Mouse (Mus musculus) liver, embryonic 11.5 days (tissue): ENCODE measurements around the gene Mical3. TPM values are rescaled to one million over a fixed set of nuclear protein-coding genes. Genes with fewer than 3 reads are reported as not detected.

Experiments
- ATAC-seq: fragments of 200-750 bp; cut with Nextera tagmentation; replicated peaks from 2 replicates; pipeline ENCODE4 v1.8.0; 2017; ENCODE audit warnings: moderate number of reproducible peaks, mild to moderate bottlenecking, moderate TSS enrichment, moderate library complexity; ENCODE audit not compliant: low FRiP score
- DNase-seq: peaks from one replicate; pipeline ENCODE4 v3.0.0-alpha.2; 2017; ENCODE audit warnings: low spot score
- H3K27ac ChIP-seq: fragments of 300-500 bp; sonication (generic); 2 replicates; pipeline ENCODE4 v1.5.1; 2014; ENCODE audit warnings: mild to moderate bottlenecking, low read depth, low read length, control low read depth
- H3K27me3 ChIP-seq: fragments of 300-500 bp; sonication (generic); replicated peaks from 2 replicates; pipeline ENCODE4 v1.6.1; 2014; ENCODE audit warnings: low read length, mixed read lengths; ENCODE audit not compliant: control insufficient read depth, insufficient read depth
- H3K36me3 ChIP-seq: fragments of 300-500 bp; sonication (generic); 2 replicates; pipeline ENCODE4 v1.6.1; 2014; ENCODE audit warnings: mild to moderate bottlenecking, low read length, moderate library complexity, mixed read lengths; ENCODE audit not compliant: control insufficient read depth, insufficient read depth
- H3K4me1 ChIP-seq: fragments of 300-500 bp; sonication (generic); replicated peaks from 2 replicates; pipeline ENCODE4 v1.6.1; 2014; ENCODE audit warnings: low read length, mixed read lengths; ENCODE audit not compliant: control insufficient read depth, insufficient read depth
- H3K4me2 ChIP-seq: fragments of 300-500 bp; sonication (generic); 2 replicates; pipeline ENCODE4 v1.6.1; 2014; ENCODE audit warnings: mild to moderate bottlenecking, control low read depth, moderate library complexity
- H3K4me3 ChIP-seq: fragments of 300-500 bp; sonication (generic); 2 replicates; pipeline ENCODE4 v1.5.1; 2014; ENCODE audit warnings: low read depth, low read length, control low read depth
- H3K9ac ChIP-seq: fragments of 300-500 bp; sonication (generic); 2 replicates; pipeline ENCODE4 v1.6.1; 2014; ENCODE audit warnings: low read depth, low read length, control low read depth
- H3K9me3 ChIP-seq: fragments of 300-500 bp; sonication (generic); 2 replicates; pipeline ENCODE4 v1.6.1; 2016; ENCODE audit warnings: low read length, inconsistent platforms, mixed read lengths; ENCODE audit not compliant: control insufficient read depth
- WGBS: fragments of 180-500 bp; shearing (Covaris S2); extraction: QIAGEN DNeasy Blood & Tissue Kit; methylation state at CpG from one replicate; pipeline ENCODE4 v1.1.7; 2014; 5-methylcytosine and 5-hydroxymethylcytosine counted together
- polyA plus RNA-seq: library from polyadenylated mRNA; unstranded; fragments of >200 nt; fragmentation: Nextera tagmentation; extraction: Ambion mirVana; gene quantifications from 2 replicates; pipeline ENCODE4 v1.2.1, GENCODE M21; 2014

Gene Mical3
- polyA plus RNA-seq, 1 experiment from 2014 or later = 20.2 TPM

GRCm38 (mm10) chr6:120905111-120905510, 225.7 kb downstream of the Mical3 start:
- no peak overlapping the region for H3K9ac ChIP-seq
- no peaks in the 10 kb centered on the region for H3K36me3 ChIP-seq
- ATAC-seq (no peak), DNase-seq (no peak)
- H3K4me1 ChIP-seq = peaks cover 4% of the 10 kb centered on the region
- H3K9me3 ChIP-seq = no peaks in the 10 kb centered on the region
- no peak overlapping the region for H3K4me2 ChIP-seq
- H3K4me3 ChIP-seq = no peak overlapping the region
- no peaks in the 10 kb centered on the region for H3K27me3 ChIP-seq
- 85% methylated on average over 5 of the region's 5 CpGs for WGBS
- no peak overlapping the region for H3K27ac ChIP-seq

GRCm38 (mm10) chr6:120903961-120904360, 226.8 kb downstream of the Mical3 start:
- Histone ChIP-seq H3K9ac (no peak overlapping the region), H3K4me3 (no peak overlapping the region), H3K27me3 (no peaks in the 10 kb centered on the region), H3K9me3 (no peaks in the 10 kb centered on the region), H3K4me1 (peaks cover 4% of the 10 kb centered on the region), H3K36me3 (no peaks in the 10 kb centered on the region), H3K27ac (no peak overlapping the region), H3K4me2 (no peak overlapping the region)
- ATAC-seq = no peak
- 79% methylated on average over 11 of the region's 11 CpGs for WGBS
- no peak for DNase-seq

- ATAC-seq = peak; percentile 54
- no peak overlapping the region for H3K27ac ChIP-seq
Observed at GRCm38 (mm10) chr6:120903450-120903912, 227.3 kb downstream of the Mical3 start.

GRCm38 (mm10) chr6:120901776-120902645, 228.8 kb downstream of the Mical3 start:
- H3K27ac ChIP-seq = no peak overlapping the region
- DNase-seq (no peak), ATAC-seq (no peak)
- peaks cover 5% of the 10 kb centered on the region; the same call in 1 of the 2 replicates for H3K36me3 ChIP-seq
- 79% methylated on average over 14 of the region's 14 CpGs for WGBS
- no peaks in the 10 kb centered on the region for H3K9me3 ChIP-seq
- no peak overlapping the region for H3K9ac ChIP-seq
- H3K27me3 ChIP-seq = no peaks in the 10 kb centered on the region
- H3K4me3 ChIP-seq = no peak overlapping the region
- H3K4me1 ChIP-seq = peaks cover 4% of the 10 kb centered on the region
- no peak overlapping the region for H3K4me2 ChIP-seq

More at GRCm38 (mm10) chr6:120903450-120903912, 227.3 kb downstream of the Mical3 start:
- H3K4me3 ChIP-seq = no peak overlapping the region
- 41% methylated on average over 5 of the region's 5 CpGs for WGBS
- no peak for DNase-seq
- no peaks in the 10 kb centered on the region for H3K27me3 ChIP-seq
- H3K4me1 ChIP-seq = peaks cover 4% of the 10 kb centered on the region
- H3K9me3 ChIP-seq = no peaks in the 10 kb centered on the region
- H3K9ac ChIP-seq = no peak overlapping the region
- no peak overlapping the region for H3K4me2 ChIP-seq
- no peaks in the 10 kb centered on the region for H3K36me3 ChIP-seq

DNA sequence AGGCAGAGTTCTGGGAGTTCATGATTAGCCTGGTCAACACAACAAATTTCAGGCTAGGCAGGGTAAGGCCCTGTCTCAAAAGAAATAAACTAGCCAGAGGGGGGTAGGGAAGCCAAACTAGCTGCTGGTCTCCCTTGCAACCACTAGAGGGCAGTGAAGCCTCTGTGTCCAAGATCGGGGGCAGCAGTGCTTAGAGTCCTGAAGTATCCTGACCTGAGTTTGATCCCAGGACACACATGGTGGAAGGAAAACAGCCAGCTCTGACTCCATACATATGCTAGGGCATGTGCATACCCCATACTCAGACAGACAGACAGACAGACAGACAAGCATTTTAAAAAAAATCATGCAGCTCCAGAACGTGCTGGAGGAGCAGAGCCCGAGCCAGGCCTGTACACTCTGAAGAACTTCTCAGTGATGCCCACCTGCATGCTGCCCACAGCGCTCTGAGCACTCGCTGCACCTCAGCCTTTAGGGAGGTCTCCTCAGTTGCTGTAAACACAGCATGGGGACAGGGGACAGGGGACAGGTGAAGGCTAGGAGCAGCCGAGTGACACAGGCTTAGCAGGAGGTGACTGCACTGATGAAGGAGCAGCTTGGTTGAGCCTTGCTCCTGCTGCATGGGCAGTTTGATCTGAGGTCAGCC, 232.5 kb downstream of the Mical3 start:
- Histone ChIP-seq H3K27me3 (no peaks in the 10 kb centered on the region), H3K4me1 (no peaks in the 10 kb centered on the region), H3K27ac (no peak overlapping the region), H3K4me2 (no peak overlapping the region), H3K9ac (no peak overlapping the region), H3K9me3 (no peaks in the 10 kb centered on the region), H3K36me3 (peaks cover 14% of the 10 kb centered on the region; the same call in 1 of the 2 replicates), H3K4me3 (no peak overlapping the region)
- ATAC-seq (0 out of 2 replicates have a peak, but pooled peaks have one; percentile 15), DNase-seq (no peak)
- WGBS = 66% methylated on average over 6 of the region's 6 CpGs

DNA sequence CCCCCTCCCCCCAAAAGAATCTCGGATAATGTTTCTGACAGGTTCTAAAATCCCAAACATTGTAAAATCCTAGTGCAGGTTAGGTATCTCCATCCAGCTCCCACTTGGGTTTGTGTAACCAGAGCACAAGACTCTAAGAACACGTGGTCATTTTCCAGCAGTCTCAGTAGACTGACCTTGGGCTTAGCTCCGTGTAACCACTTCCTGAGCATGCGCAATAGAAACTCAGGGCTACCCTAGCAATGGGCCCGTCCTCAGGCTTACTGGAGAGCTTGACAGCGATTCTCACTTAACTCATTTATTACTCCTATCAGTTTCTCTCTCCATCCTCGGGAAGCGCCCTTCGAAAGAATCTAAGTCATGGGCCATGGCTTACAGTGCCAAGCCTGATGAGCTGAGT, 236.3 kb downstream of the Mical3 start:
- WGBS = 86% methylated on average over 9 of the region's 9 CpGs
- Histone ChIP-seq H3K9me3 (no peaks in the 10 kb centered on the region), H3K27me3 (no peaks in the 10 kb centered on the region), H3K4me1 (no peaks in the 10 kb centered on the region), H3K4me3 (no peak overlapping the region), H3K36me3 (peaks cover 30% of the 10 kb centered on the region; the same call in 1 of the 2 replicates), H3K4me2 (no peak overlapping the region), H3K9ac (no peak overlapping the region), H3K27ac (no peak overlapping the region)
- DNase-seq (no peak), ATAC-seq (no peak)

DNA sequence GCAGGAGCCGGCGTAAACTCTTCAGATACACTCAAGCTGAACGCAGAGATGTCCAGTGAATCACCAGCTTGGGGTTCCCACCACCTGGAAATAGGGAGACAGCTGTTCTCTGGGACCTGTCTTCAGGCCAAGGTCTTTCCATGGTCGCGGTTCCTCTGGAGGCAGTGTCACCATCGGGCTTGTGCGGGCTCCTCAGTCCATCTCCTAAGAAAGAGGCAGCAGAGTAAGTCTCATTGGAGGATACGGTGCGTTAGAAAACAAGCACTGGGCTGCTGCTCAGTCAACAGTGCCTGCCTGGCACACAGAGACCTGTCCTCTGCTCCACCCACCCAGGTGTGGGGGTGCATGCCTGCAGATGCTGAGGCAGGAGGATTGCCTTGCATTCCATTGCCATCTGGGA, 236.7 kb downstream of the Mical3 start:
- Histone ChIP-seq H3K36me3 (peaks cover 30% of the 10 kb centered on the region; the same call in 1 of the 2 replicates), H3K27ac (no peak overlapping the region), H3K9me3 (no peaks in the 10 kb centered on the region), H3K9ac (no peak overlapping the region), H3K4me3 (no peak overlapping the region), H3K4me1 (no peaks in the 10 kb centered on the region), H3K27me3 (no peaks in the 10 kb centered on the region), H3K4me2 (no peak overlapping the region)
- no peak for DNase-seq
- 93% methylated on average over 9 of the region's 9 CpGs for WGBS
- no peak for ATAC-seq

DNA sequence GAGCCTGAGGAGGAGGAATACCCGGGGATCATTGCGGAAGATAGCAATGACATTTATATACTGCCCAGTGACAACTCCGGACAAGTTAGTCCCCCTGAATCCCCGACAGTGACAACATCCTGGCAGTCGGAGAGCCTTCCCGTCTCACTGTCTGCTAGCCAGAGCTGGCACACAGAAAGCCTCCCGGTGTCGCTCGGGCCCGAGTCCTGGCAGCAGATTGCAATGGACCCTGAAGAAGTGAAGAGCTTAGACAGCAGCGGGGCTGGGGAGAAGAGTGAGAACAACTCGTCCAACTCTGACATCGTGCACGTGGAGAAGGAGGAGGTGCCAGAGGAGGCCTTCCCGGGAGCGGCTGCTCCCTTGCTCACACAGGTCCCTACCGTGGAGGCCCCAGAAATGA, 244.1 kb downstream of the Mical3 start:
- 90% methylated on average over 17 of the region's 17 CpGs for WGBS

More for the DNA sequence above, 244.1 kb downstream of the Mical3 start:
- ATAC-seq (no peak), DNase-seq (no peak)
- Histone ChIP-seq H3K4me1 (no peaks in the 10 kb centered on the region), H3K27me3 (no peaks in the 10 kb centered on the region), H3K4me3 (no peak overlapping the region), H3K27ac (no peak overlapping the region), H3K9ac (no peak overlapping the region), H3K9me3 (no peaks in the 10 kb centered on the region), H3K36me3 (peaks cover 42% of the 10 kb centered on the region), H3K4me2 (no peak overlapping the region)
